Mouse (Mus musculus) liver, embryonic 11.5 days (tissue): ENCODE results near the gene Pacrg. TPM values are rescaled to one million over a fixed set of nuclear protein-coding genes. Genes with fewer than 3 reads are reported as not detected.

ENCODE experiments used
- ATAC-seq: fragments of 200-750 bp; cut with Nextera tagmentation; replicated peaks from 2 replicates; pipeline ENCODE4 v1.8.0; 2017; ENCODE audit warnings: moderate number of reproducible peaks, mild to moderate bottlenecking, moderate TSS enrichment, moderate library complexity; ENCODE audit not compliant: low FRiP score
- DNase-seq: peaks from one replicate; pipeline ENCODE4 v3.0.0-alpha.2; 2017; ENCODE audit warnings: low spot score
- H3K27ac ChIP-seq: fragments of 300-500 bp; sonication (generic); 2 replicates; pipeline ENCODE4 v1.5.1; 2014; ENCODE audit warnings: mild to moderate bottlenecking, low read depth, low read length, control low read depth
- H3K27me3 ChIP-seq: fragments of 300-500 bp; sonication (generic); replicated peaks from 2 replicates; pipeline ENCODE4 v1.6.1; 2014; ENCODE audit warnings: low read length, mixed read lengths; ENCODE audit not compliant: control insufficient read depth, insufficient read depth
- H3K36me3 ChIP-seq: fragments of 300-500 bp; sonication (generic); 2 replicates; pipeline ENCODE4 v1.6.1; 2014; ENCODE audit warnings: mild to moderate bottlenecking, low read length, moderate library complexity, mixed read lengths; ENCODE audit not compliant: control insufficient read depth, insufficient read depth
- H3K4me1 ChIP-seq: fragments of 300-500 bp; sonication (generic); replicated peaks from 2 replicates; pipeline ENCODE4 v1.6.1; 2014; ENCODE audit warnings: low read length, mixed read lengths; ENCODE audit not compliant: control insufficient read depth, insufficient read depth
- H3K4me2 ChIP-seq: fragments of 300-500 bp; sonication (generic); 2 replicates; pipeline ENCODE4 v1.6.1; 2014; ENCODE audit warnings: mild to moderate bottlenecking, control low read depth, moderate library complexity
- H3K4me3 ChIP-seq: fragments of 300-500 bp; sonication (generic); 2 replicates; pipeline ENCODE4 v1.5.1; 2014; ENCODE audit warnings: low read depth, low read length, control low read depth
- H3K9ac ChIP-seq: fragments of 300-500 bp; sonication (generic); 2 replicates; pipeline ENCODE4 v1.6.1; 2014; ENCODE audit warnings: low read depth, low read length, control low read depth
- H3K9me3 ChIP-seq: fragments of 300-500 bp; sonication (generic); 2 replicates; pipeline ENCODE4 v1.6.1; 2016; ENCODE audit warnings: low read length, inconsistent platforms, mixed read lengths; ENCODE audit not compliant: control insufficient read depth
- WGBS: fragments of 180-500 bp; shearing (Covaris S2); extraction: QIAGEN DNeasy Blood & Tissue Kit; methylation state at CpG from one replicate; pipeline ENCODE4 v1.1.7; 2014; 5-methylcytosine and 5-hydroxymethylcytosine counted together
- polyA plus RNA-seq: library from polyadenylated mRNA; unstranded; fragments of >200 nt; fragmentation: Nextera tagmentation; extraction: Ambion mirVana; gene quantifications from 2 replicates; pipeline ENCODE4 v1.2.1, GENCODE M21; 2014

Pacrg gene
- polyA plus RNA-seq: 0.41 and 0.53 TPM in 2 replicates

GRCm38 (mm10) chr17:10840148-10840707, at the start of gene Pacrg, which contains the start of gene Prkn:
TSS of gene Pacrg (minus strand) at chr17:10840311.
TSS of gene Prkn (plus strand) at chr17:10840384.
- Histone ChIP-seq H3K36me3 (no peaks in the 10 kb centered on the region), H3K4me3 (peak within 1 kb of the TSS; percentile 80), H3K4me1 (no peaks in the 10 kb centered on the region), H3K27ac (0 out of 2 replicates have a peak within 1 kb of the TSS, but pooled peaks have one; percentile 59), H3K27me3 (no peaks in the 10 kb centered on the region), H3K9me3 (no peaks in the 10 kb centered on the region), H3K4me2 (peak within 1 kb of the TSS; percentile 92), H3K9ac (peak within 1 kb of the TSS; percentile 77)
- peak; percentile 96 for ATAC-seq
- WGBS: 0% methylated on average over 51 of the region's 58 CpGs
- peak; percentile 94 for DNase-seq

- Histone ChIP-seq H3K27ac (no peak overlapping the region), H3K27me3 (no peaks in the 10 kb centered on the region), H3K4me3 (no peak overlapping the region), H3K36me3 (no peaks in the 10 kb centered on the region), H3K4me2 (no peak overlapping the region), H3K9ac (no peak overlapping the region), H3K4me1 (no peaks in the 10 kb centered on the region), H3K9me3 (no peaks in the 10 kb centered on the region)
- 46% methylated on average over 4 of the region's 4 CpGs for WGBS
- DNase-seq: no peak
- ATAC-seq: no peak
Observed at GRCm38 (mm10) chr17:10887924-10888323, 47.8 kb upstream of the Pacrg start.

- no peak for ATAC-seq
- H3K4me2 ChIP-seq: no peak overlapping the region
- no peaks in the 10 kb centered on the region for H3K4me1 ChIP-seq
- no peaks in the 10 kb centered on the region for H3K9me3 ChIP-seq
- no peak overlapping the region for H3K9ac ChIP-seq
- no peak overlapping the region for H3K4me3 ChIP-seq
- 55% methylated on average over 1 of the region's 1 CpGs for WGBS
- DNase-seq: no peak
- H3K36me3 ChIP-seq: no peaks in the 10 kb centered on the region
- H3K27me3 ChIP-seq: no peaks in the 10 kb centered on the region
- H3K27ac ChIP-seq: no peak overlapping the region
Observed at GRCm38 (mm10) chr17:10882260-10882659, 42.1 kb upstream of the Pacrg start.

GRCm38 (mm10) chr17:10878986-10879385, 38.9 kb upstream of the Pacrg start:
- Histone ChIP-seq H3K9me3 (no peaks in the 10 kb centered on the region), H3K4me3 (no peak overlapping the region), H3K4me1 (peaks cover 10% of the 10 kb centered on the region), H3K27me3 (no peaks in the 10 kb centered on the region), H3K36me3 (no peaks in the 10 kb centered on the region), H3K4me2 (no peak overlapping the region), H3K27ac (no peak overlapping the region), H3K9ac (no peak overlapping the region)
- DNase-seq (no peak), ATAC-seq (no peak)
- 77% methylated on average over 5 of the region's 5 CpGs for WGBS

- DNase-seq (peak; percentile 37), ATAC-seq (peak; percentile 98)
- H3K27ac ChIP-seq: peak overlapping the region; percentile 46
- peaks cover 10% of the 10 kb centered on the region for H3K4me1 ChIP-seq
- no peaks in the 10 kb centered on the region for H3K27me3 ChIP-seq
- H3K36me3 ChIP-seq: no peaks in the 10 kb centered on the region
- WGBS: 54% methylated on average over 7 of the region's 7 CpGs
- H3K4me2 ChIP-seq: no peak overlapping the region
- no peak overlapping the region for H3K4me3 ChIP-seq
- H3K9ac ChIP-seq: no peak overlapping the region
- H3K9me3 ChIP-seq: no peaks in the 10 kb centered on the region
Observed at GRCm38 (mm10) chr17:10874208-10875187, 34.4 kb upstream of the Pacrg start.

- 84% methylated on average over 3 of the region's 3 CpGs for WGBS
- H3K9ac ChIP-seq: no peak overlapping the region
- H3K27ac ChIP-seq: no peak overlapping the region
- no peaks in the 10 kb centered on the region for H3K9me3 ChIP-seq
- no peaks in the 10 kb centered on the region for H3K4me1 ChIP-seq
- DNase-seq (no peak), ATAC-seq (no peak)
- H3K27me3 ChIP-seq: no peaks in the 10 kb centered on the region
- no peak overlapping the region for H3K4me3 ChIP-seq
- H3K36me3 ChIP-seq: no peaks in the 10 kb centered on the region
- no peak overlapping the region for H3K4me2 ChIP-seq
Observed at GRCm38 (mm10) chr17:10854207-10854606, 14.1 kb upstream of the Pacrg start.

GRCm38 (mm10) chr17:10840731-10841201, 655 bp upstream of the Pacrg start:
- peak; percentile 39 for DNase-seq
- peak; percentile 71 for ATAC-seq
- H3K9ac ChIP-seq: peak overlapping the region; percentile 77
- no peaks in the 10 kb centered on the region for H3K27me3 ChIP-seq
- 0 out of 2 replicates have a peak overlapping the region, but pooled peaks have one; percentile 59 for H3K27ac ChIP-seq
- peak overlapping the region; percentile 80 for H3K4me3 ChIP-seq
- H3K4me1 ChIP-seq: no peaks in the 10 kb centered on the region
- 2% methylated on average over 20 of the region's 20 CpGs for WGBS
- peak overlapping the region; percentile 92 for H3K4me2 ChIP-seq
- no peaks in the 10 kb centered on the region for H3K36me3 ChIP-seq
- no peaks in the 10 kb centered on the region for H3K9me3 ChIP-seq

GRCm38 (mm10) chr17:10818971-10819370, 21.1 kb downstream of the Pacrg start:
- Histone ChIP-seq H3K4me1 (no peaks in the 10 kb centered on the region), H3K27ac (no peak overlapping the region), H3K4me3 (no peak overlapping the region), H3K9ac (no peak overlapping the region), H3K4me2 (no peak overlapping the region), H3K9me3 (no peaks in the 10 kb centered on the region), H3K27me3 (no peaks in the 10 kb centered on the region), H3K36me3 (no peaks in the 10 kb centered on the region)
- DNase-seq (no peak), ATAC-seq (no peak)
- 73% methylated on average over 4 of the region's 4 CpGs for WGBS
